ENCODE assay signal across 28 mouse cellular contexts in the genomic region with DNA sequence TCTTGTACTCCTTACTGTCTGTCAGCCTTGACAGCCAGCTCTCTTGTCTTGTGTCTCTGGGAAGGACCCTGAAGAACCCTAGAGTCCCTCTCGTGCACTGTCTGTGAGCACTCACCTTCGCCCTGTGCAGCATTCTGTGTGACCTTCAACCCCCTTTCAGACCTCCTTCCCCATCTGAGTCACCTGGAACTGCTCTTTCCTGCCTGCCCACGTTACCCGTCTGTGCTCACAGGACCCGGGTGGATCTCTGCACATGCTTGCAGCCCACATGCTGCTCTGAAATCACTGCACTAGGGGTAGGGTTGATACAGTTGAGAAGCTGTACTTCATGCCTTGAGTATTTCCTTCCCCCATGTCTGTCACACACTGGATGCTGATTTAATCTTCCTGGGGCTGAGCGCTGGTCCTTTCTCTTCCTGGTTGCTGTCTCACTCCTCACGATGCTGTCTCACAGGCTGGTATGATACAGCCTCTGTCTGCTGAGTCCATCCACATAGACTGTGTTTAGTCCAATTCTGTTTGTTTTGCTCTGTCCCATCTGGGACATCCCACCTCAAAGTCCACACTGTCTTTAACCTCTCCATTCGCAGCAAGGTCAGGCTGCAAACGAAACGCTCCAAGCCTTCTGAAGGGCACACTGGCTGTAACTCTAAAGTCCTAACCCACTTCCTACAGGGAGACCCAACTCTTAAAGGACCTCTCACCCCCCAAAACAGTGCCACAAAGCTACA.
A peak's percentile ranks its signal among the peaks of the same experiment; 100 is the strongest.
DNase-seq lines count a peak whose midpoint lies in the region; ATAC-seq and TF ChIP-seq lines count a peak whose summit lies in the region.
"Had no signal": no experiment of that assay in that cellular context is flagged by ENCODE, and none has a peak within 500 bp of the region (broad histone marks: within the 10 kb centered on the region; RNA-seq: fewer than 3 reads in every experiment).

No protein-coding gene starts in this region.

- H3K4me3 ChIP-seq in kidney, embryonic 16.5 days (ENCODE audit: low read length), result no peak overlapping the region
- H3K4me3 ChIP-seq in kidney, adult 2 months (ENCODE audit: insufficient read depth, low read depth, low read length), result no peak overlapping the region
- no peak overlapping the region for H3K4me3 ChIP-seq in intestine, embryonic 16.5 days (ENCODE audit: low read length)
- no peak overlapping the region for H3K4me3 ChIP-seq in liver, postnatal 0 days (ENCODE audit: low read depth, low read length)
- H3K4me3 ChIP-seq: erythroblast, embryonic 14.5 days; forebrain, embryonic 13.5 days; gastrocnemius, adult 2 months; heart, adult 2 months; heart, embryonic 12.5 days; hindbrain, embryonic 13.5 days; left cerebral cortex, adult 2 months; limb, embryonic 12.5 days; megakaryocyte, embryonic 14.5 days; midbrain, embryonic 13.5 days had no signal

- 80% methylated on average over 10 of the region's 10 CpGs for WGBS in kidney, embryonic 16.5 days
- 51% methylated on average over 10 of the region's 10 CpGs for WGBS in kidney, adult 2 months
- 76% methylated on average over 10 of the region's 10 CpGs for WGBS in intestine, embryonic 16.5 days
- WGBS in liver, postnatal 0 days (ENCODE audit: insufficient replicate concordance), result 53% methylated on average over 10 of the region's 10 CpGs

- ATAC-seq in kidney, embryonic 16.5 days (ENCODE audit: low FRiP score, low TSS enrichment), result peak; percentile 35; the same call in 1 of the 2 replicates
- peak; percentile 57 for ATAC-seq in intestine, embryonic 16.5 days
- ATAC-seq in liver, postnatal 0 days, result peak; percentile 58
- no peak for ATAC-seq in megakaryocyte progenitor cell, adult 5-6 weeks (replicated peaks; ENCODE audit: poor library complexity)
- ATAC-seq: CD4-positive, CD25-positive, alpha-beta regulatory T cell, adult 4 months; forebrain, embryonic 13.5 days; midbrain, embryonic 13.5 days had no signal

- DNase-seq in kidney, adult 2 months, result no peak
- DNase-seq in brain, adult 2 months (ENCODE audit: low read depth, low spot score), result peak; percentile 72
- no peak for DNase-seq in liver, postnatal 0 days
- no peak for DNase-seq in cerebellum, postnatal 4 days (ENCODE audit: low spot score in 2 of 2)
- DNase-seq: adrenal gland, postnatal 25 days; cerebellum, adult 18-20 months; cerebellum, postnatal 10 days; gastrocnemius, adult 2 months; gastrocnemius, postnatal 36 days; heart, adult 2 months; heart, postnatal 4 days; kidney, adult 8-10 months; kidney, postnatal 10 days; lung, postnatal 36 days; thymus, postnatal 25 days had no signal

- H3K4me1 ChIP-seq in kidney, embryonic 16.5 days (ENCODE audit: insufficient read depth, low read length), result no peaks in the 10 kb centered on the region
- H3K4me1 ChIP-seq in kidney, adult 2 months (ENCODE audit: control insufficient read depth, insufficient read depth, low read length), result peaks cover 7% of the 10 kb centered on the region; the same call in 1 of the 2 replicates
- no peaks in the 10 kb centered on the region for H3K4me1 ChIP-seq in intestine, embryonic 16.5 days (ENCODE audit: control insufficient read depth, insufficient read depth, low read length)
- no peaks in the 10 kb centered on the region; the same call in 1 of the 2 replicates for H3K4me1 ChIP-seq in liver, postnatal 0 days (ENCODE audit: insufficient read depth)
- H3K4me1 ChIP-seq: forebrain, embryonic 13.5 days; limb, embryonic 12.5 days; midbrain, embryonic 13.5 days had no signal

- no peaks in the 10 kb centered on the region for H3K9me3 ChIP-seq in kidney, embryonic 16.5 days (ENCODE audit: low read length)
- H3K9me3 ChIP-seq in intestine, embryonic 16.5 days (ENCODE audit: control insufficient read depth, low read length), result no peaks in the 10 kb centered on the region
- H3K9me3 ChIP-seq in liver, postnatal 0 days (ENCODE audit: low read length), result no peaks in the 10 kb centered on the region
- H3K9me3 ChIP-seq: forebrain, embryonic 13.5 days; heart, embryonic 12.5 days; hindbrain, embryonic 13.5 days; limb, embryonic 12.5 days; megakaryocyte, embryonic 14.5 days; midbrain, embryonic 13.5 days had no signal

- TF ChIP-seq CTCF in kidney, adult 2 months (conservative IDR thresholded peaks at IDR 0.05; ENCODE audit: insufficient read depth, insufficient read length, low read depth, low read length), result no peak
- TF ChIP-seq CTCF in liver, postnatal 0 days (IDR thresholded peaks at IDR 0.05; ENCODE audit: low read depth), result no peak

- no peak for TF ChIP-seq POLR2A in kidney, adult 2 months (IDR thresholded peaks at IDR 0.05; ENCODE audit: low read depth, low read length)

- peaks cover 25% of the 10 kb centered on the region for H3K36me3 ChIP-seq in kidney, embryonic 16.5 days (ENCODE audit: insufficient read depth, low read length)
- H3K36me3 ChIP-seq in kidney, adult 2 months (ENCODE audit: control insufficient read depth, insufficient read depth, low read length), result no peaks in the 10 kb centered on the region
- H3K36me3 ChIP-seq in intestine, embryonic 16.5 days (ENCODE audit: control insufficient read depth, insufficient read depth, low read length), result no peaks in the 10 kb centered on the region
- H3K36me3 ChIP-seq in liver, postnatal 0 days (replicated peaks; ENCODE audit: insufficient read depth, low read length), result no peaks in the 10 kb centered on the region

- no peak overlapping the region for H3K4me2 ChIP-seq in kidney, embryonic 16.5 days (replicated peaks; ENCODE audit: low read depth, low read length)
- H3K4me2 ChIP-seq in intestine, embryonic 16.5 days (ENCODE audit: low read depth, low read length), result no peak overlapping the region
- H3K4me2 ChIP-seq in liver, postnatal 0 days (ENCODE audit: low read depth, low read length), result no peak overlapping the region
- H3K4me2 ChIP-seq: forebrain, embryonic 13.5 days; heart, embryonic 12.5 days; hindbrain, embryonic 13.5 days; limb, embryonic 12.5 days; midbrain, embryonic 13.5 days had no signal

- no peak overlapping the region for H3K9ac ChIP-seq in kidney, embryonic 16.5 days (replicated peaks; ENCODE audit: low read length)
- no peak overlapping the region for H3K9ac ChIP-seq in intestine, embryonic 16.5 days (ENCODE audit: low read depth, low read length)
- no peak overlapping the region for H3K9ac ChIP-seq in liver, postnatal 0 days (replicated peaks)
- H3K9ac ChIP-seq: forebrain, embryonic 13.5 days; heart, embryonic 12.5 days; hindbrain, embryonic 13.5 days; limb, embryonic 12.5 days; liver, embryonic 14.5 days; midbrain, embryonic 13.5 days had no signal

- TF ChIP-seq EP300 in liver, postnatal 0 days (IDR thresholded peaks at IDR 0.05; ENCODE audit: low read depth), result no peak

- H3K27ac ChIP-seq in kidney, embryonic 16.5 days (ENCODE audit: low read length), result no peak overlapping the region
- H3K27ac ChIP-seq in kidney, adult 2 months (ENCODE audit: insufficient read depth, low read depth, low read length), result no peak overlapping the region
- no peak overlapping the region for H3K27ac ChIP-seq in intestine, embryonic 16.5 days (ENCODE audit: low read length)
- no peak overlapping the region for H3K27ac ChIP-seq in liver, postnatal 0 days (ENCODE audit: low read depth)
- H3K27ac ChIP-seq: forebrain, embryonic 13.5 days; gastrocnemius, adult 2 months; heart, adult 2 months; hindbrain, embryonic 13.5 days; left cerebral cortex, adult 2 months; limb, embryonic 12.5 days; liver, embryonic 14.5 days; midbrain, embryonic 13.5 days had no signal

- no peaks in the 10 kb centered on the region for H3K27me3 ChIP-seq in kidney, embryonic 16.5 days (ENCODE audit: insufficient read depth, low read length)
- no peaks in the 10 kb centered on the region for H3K27me3 ChIP-seq in kidney, adult 2 months (replicated peaks; ENCODE audit: control insufficient read depth, insufficient read depth, low read length)
- H3K27me3 ChIP-seq in intestine, embryonic 16.5 days (replicated peaks; ENCODE audit: control insufficient read depth, insufficient read depth, low read length), result no peaks in the 10 kb centered on the region
- H3K27me3 ChIP-seq in liver, postnatal 0 days (ENCODE audit: insufficient read depth, low read length), result no peaks in the 10 kb centered on the region
- H3K27me3 ChIP-seq: forebrain, embryonic 13.5 days; heart, embryonic 12.5 days; hindbrain, embryonic 13.5 days; limb, embryonic 12.5 days; midbrain, embryonic 13.5 days had no signal
